Mouse (Mus musculus) right cerebral cortex, postnatal 36 days (tissue): ENCODE measurements at regions not wholly inside any gene's neighbourhood (a gene's known extent, or its start where the extent isn't known, plus 50 kb on each side); places are given as distances from the start of the nearest gene placed in this dataset.

Source experiments
- DNase-seq, 2 experiments: peaks; one replicate each; pipeline ENCODE4 v3.0.0; 2022; ENCODE audit warnings: low spot score in 2 of 2, mixed read lengths in 1 of 2

- no peak for DNase-seq
Observed at GRCm38 (mm10) chr1:156993105-156993504, 53.7 kb upstream of the Ralgps2 start.

- no peak for DNase-seq
Observed at GRCm38 (mm10) chr1:156992536-156992935, 53.1 kb upstream of the Ralgps2 start.

GRCm38 (mm10) chr1:156990567-156991494, 51.4 kb upstream of the Ralgps2 start:
- no peak for DNase-seq

GRCm38 (mm10) chr1:156990112-156990511, 50.7 kb upstream of the Ralgps2 start:
- DNase-seq: peak in 1 of 2 experiments; percentile 41

- no peak for DNase-seq
Observed at GRCm38 (mm10) chr1:156989149-156989785, 49.8 kb upstream of the Ralgps2 start.
